Mouse (Mus musculus): ENCODE results near the gene Gid4. TPM values are rescaled to one million over a fixed set of nuclear protein-coding genes. Genes with fewer than 3 reads are reported as not detected.

The Gid4 gene
- polyA plus RNA-seq, 1 experiment from 2014 or later: 25.8 TPM

- Histone ChIP-seq H3K9me3 (ENCODE audit: control insufficient read depth, low read length) (no peaks in the 10 kb centered on the region), H3K4me2 (replicated peaks) (no peak overlapping the region), H3K9ac (no peak overlapping the region), H3K27ac (no peak overlapping the region), H3K4me1 (replicated peaks; ENCODE audit: control insufficient read depth, insufficient read depth, low read length) (no peaks in the 10 kb centered on the region), H3K4me3 (replicated peaks; ENCODE audit: low read length) (no peak overlapping the region), H3K27me3 (ENCODE audit: control insufficient read depth, insufficient read depth, low read length) (no peaks in the 10 kb centered on the region), H3K36me3 (replicated peaks; ENCODE audit: control insufficient read depth, insufficient read depth) (no peaks in the 10 kb centered on the region)
- DNase-seq (ENCODE audit: low spot score) (no peak), ATAC-seq (ENCODE audit: low FRiP score) (no peak)
- 37% methylated on average over 17 of the region's 17 CpGs for WGBS
These were observed 61.2 kb downstream of the Gid4 start for GRCm38 (mm10) chr11:60478121-60478520.

- no peaks in the 10 kb centered on the region for H3K27me3 ChIP-seq (ENCODE audit: control insufficient read depth, insufficient read depth, low read length)
- H3K27ac ChIP-seq: no peak overlapping the region
- no peaks in the 10 kb centered on the region for H3K4me1 ChIP-seq (replicated peaks; ENCODE audit: control insufficient read depth, insufficient read depth, low read length)
- no peak overlapping the region for H3K4me2 ChIP-seq (replicated peaks)
- no peaks in the 10 kb centered on the region for H3K36me3 ChIP-seq (replicated peaks; ENCODE audit: control insufficient read depth, insufficient read depth)
- H3K4me3 ChIP-seq (replicated peaks; ENCODE audit: low read length): no peak overlapping the region
- 66% methylated on average over 3 of the region's 3 CpGs for WGBS
- ATAC-seq (ENCODE audit: low FRiP score) (no peak), DNase-seq (ENCODE audit: low spot score) (no peak)
- no peak overlapping the region for H3K9ac ChIP-seq
- no peaks in the 10 kb centered on the region for H3K9me3 ChIP-seq (ENCODE audit: control insufficient read depth, low read length)
These were observed 69.3 kb downstream of the Gid4 start for GRCm38 (mm10) chr11:60486267-60486666.

GRCm38 (mm10) chr11:60492726-60493125 is 75.8 kb downstream of the Gid4 start:
- 95% methylated on average over 5 of the region's 5 CpGs for WGBS
- H3K4me3 ChIP-seq (replicated peaks; ENCODE audit: low read length): no peak overlapping the region
- no peak for ATAC-seq (ENCODE audit: low FRiP score)
- H3K9me3 ChIP-seq (ENCODE audit: control insufficient read depth, low read length): no peaks in the 10 kb centered on the region
- H3K4me2 ChIP-seq (replicated peaks): no peak overlapping the region
- H3K27me3 ChIP-seq (ENCODE audit: control insufficient read depth, insufficient read depth, low read length): no peaks in the 10 kb centered on the region
- no peak overlapping the region for H3K27ac ChIP-seq
- H3K9ac ChIP-seq: no peak overlapping the region
- no peaks in the 10 kb centered on the region for H3K4me1 ChIP-seq (replicated peaks; ENCODE audit: control insufficient read depth, insufficient read depth, low read length)
- no peaks in the 10 kb centered on the region for H3K36me3 ChIP-seq (replicated peaks; ENCODE audit: control insufficient read depth, insufficient read depth)
- DNase-seq (ENCODE audit: low spot score): no peak

- no peak for DNase-seq (ENCODE audit: low spot score)
- H3K36me3 ChIP-seq (replicated peaks; ENCODE audit: control insufficient read depth, insufficient read depth): no peaks in the 10 kb centered on the region
- no peak overlapping the region for H3K4me3 ChIP-seq (replicated peaks; ENCODE audit: low read length)
- no peaks in the 10 kb centered on the region for H3K9me3 ChIP-seq (ENCODE audit: control insufficient read depth, low read length)
- ATAC-seq (ENCODE audit: low FRiP score): no peak
- H3K4me1 ChIP-seq (replicated peaks; ENCODE audit: control insufficient read depth, insufficient read depth, low read length): no peaks in the 10 kb centered on the region
- no peak overlapping the region for H3K4me2 ChIP-seq (replicated peaks)
- 67% methylated on average over 2 of the region's 2 CpGs for WGBS
- H3K9ac ChIP-seq: no peak overlapping the region
- H3K27ac ChIP-seq: no peak overlapping the region
- H3K27me3 ChIP-seq (ENCODE audit: control insufficient read depth, insufficient read depth, low read length): no peaks in the 10 kb centered on the region
These were observed 78.7 kb downstream of the Gid4 start for GRCm38 (mm10) chr11:60495692-60496091.

Other genes with a start within 250 kb of the Gid4 start
- gene Srebf1, start 194.6 kb upstream of the Gid4 start, polyA plus RNA-seq (2014; fragmentation: Nextera tagmentation; extraction: Ambion mirVana): 37.3 and 40.3 TPM in 2 replicates
- 47.3 and 49.0 TPM in 2 replicates for gene Tom1l2, start 64.2 kb upstream of the Gid4 start, polyA plus RNA-seq (2014; fragmentation: Nextera tagmentation; extraction: Ambion mirVana)
- gene Drc3, start 63.8 kb upstream of the Gid4 start, polyA plus RNA-seq (2014; fragmentation: Nextera tagmentation; extraction: Ambion mirVana): 6.1 and 6.9 TPM in 2 replicates
- 39.8 and 44.4 TPM in 2 replicates for gene Atpaf2, start 1.3 kb downstream of the Gid4 start, polyA plus RNA-seq (2014; fragmentation: Nextera tagmentation; extraction: Ambion mirVana)
- gene Drg2, start 37.4 kb downstream of the Gid4 start, polyA plus RNA-seq (2014; fragmentation: Nextera tagmentation; extraction: Ambion mirVana): 86.5 and 95.8 TPM in 2 replicates
- 0.31 and 0.35 TPM in 2 replicates for gene Myo15, start 52.2 kb downstream of the Gid4 start, polyA plus RNA-seq (2014; fragmentation: Nextera tagmentation; extraction: Ambion mirVana)
- gene Alkbh5, start 119.2 kb downstream of the Gid4 start, polyA plus RNA-seq (2014; fragmentation: Nextera tagmentation; extraction: Ambion mirVana): 19.2 and 20.4 TPM in 2 replicates

Measured in hindbrain, embryonic 14.5 days (tissue).